Mouse (Mus musculus) layer of hippocampus, postnatal 10 days (tissue): ENCODE results near the gene Rpp30. TPM values are rescaled to one million over a fixed set of nuclear protein-coding genes. Genes with fewer than 3 reads are reported as not detected.

ENCODE experiments used
- DNase-seq, 2 experiments: peaks; one replicate each; pipeline ENCODE4 v3.0.0; 2021; ENCODE audit warnings: low spot score in 2 of 2
- long read RNA-seq: library from polyadenylated mRNA; stranded (forward); transcript quantifications from one replicate; pipeline ENCODE4 v2.0.0, GENCODE M21; 2023
- total RNA-seq, 2 experiments: library from RNA; stranded (reverse); gene quantifications; 2 replicates each; pipeline ENCODE4 v1.2.3; 2021

The Rpp30 gene
- 10 to 100 TPM; 24.2 to 24.7 TPM for total RNA-seq
- long read RNA-seq, transcript Rpp30-201 (11 exons, 1,145 nt) = major isoform, 42 of 51 reads
- long read RNA-seq, partial matches to known transcripts = 5 of 51 reads
- long read RNA-seq, other reads (novel, unspliced or antisense) = 4 of 51 reads

- peak; percentile 75 to 84 for DNase-seq
These were observed at the start of gene Rpp30 for GRCm38 (mm10) chr19:36083262-36084225. TSS of gene Rpp30 (plus strand) at chr19:36083716.

- DNase-seq = no peak
These were observed 37.5 kb upstream of the Rpp30 start for GRCm38 (mm10) chr19:36046046-36046445.

GRCm38 (mm10) chr19:36056502-36057221, 26.9 kb upstream of the Rpp30 start:
- DNase-seq = peak; percentile 8 to 14

GRCm38 (mm10) chr19:36057231-36057811, 26.2 kb upstream of the Rpp30 start, which contains the start of gene Htr7:
TSS of gene Htr7 (minus strand) at chr19:36057507.
- peak; percentile 22 to 56 for DNase-seq

GRCm38 (mm10) chr19:36062801-36063529, 20.6 kb upstream of the Rpp30 start:
- no peak for DNase-seq

GRCm38 (mm10) chr19:36082606-36083261, 782 bp upstream of the Rpp30 start:
- DNase-seq = peak; percentile 15 to 50

- no peak for DNase-seq
These were observed 7.3 kb downstream of the Rpp30 start for GRCm38 (mm10) chr19:36090781-36091180.

- DNase-seq = no peak
These were observed 13.7 kb downstream of the Rpp30 start for GRCm38 (mm10) chr19:36097194-36097593.

GRCm38 (mm10) chr19:36098265-36098664, 14.7 kb downstream of the Rpp30 start:
- DNase-seq = no peak

- no peak for DNase-seq
These were observed 15.4 kb downstream of the Rpp30 start for GRCm38 (mm10) chr19:36098916-36099315.

- no peak for DNase-seq
These were observed 20.4 kb downstream of the Rpp30 start for GRCm38 (mm10) chr19:36103909-36104308.

GRCm38 (mm10) chr19:36109318-36109944, 25.9 kb downstream of the Rpp30 start:
- DNase-seq = no peak

GRCm38 (mm10) chr19:36110465-36110864, 26.9 kb downstream of the Rpp30 start:
- DNase-seq = no peak

GRCm38 (mm10) chr19:36111054-36111895, 27.8 kb downstream of the Rpp30 start:
- DNase-seq = no peak

GRCm38 (mm10) chr19:36112007-36112406, 28.5 kb downstream of the Rpp30 start:
- DNase-seq = peak; percentile 33 to 54

GRCm38 (mm10) chr19:36116185-36116584, 32.7 kb downstream of the Rpp30 start:
- DNase-seq = no peak

GRCm38 (mm10) chr19:36119219-36119618, 35.7 kb downstream of the Rpp30 start:
- DNase-seq = no peak

- no peak for DNase-seq
These were observed 36.4 kb downstream of the Rpp30 start, which contains the start of gene Ankrd1 for GRCm38 (mm10) chr19:36119783-36120471. TSS of gene Ankrd1 (minus strand) at chr19:36120099.
